Mouse (Mus musculus) neural tube, embryonic 10.5 days (tissue): ENCODE measurements around the gene Tmem53.

Experiments used
- DNase-seq: peaks from one replicate; pipeline ENCODE4 v3.0.0-alpha.2; 2017; ENCODE audit warnings: low spot score; ENCODE audit errors: extremely low spot score

The Tmem53 gene

DNA sequence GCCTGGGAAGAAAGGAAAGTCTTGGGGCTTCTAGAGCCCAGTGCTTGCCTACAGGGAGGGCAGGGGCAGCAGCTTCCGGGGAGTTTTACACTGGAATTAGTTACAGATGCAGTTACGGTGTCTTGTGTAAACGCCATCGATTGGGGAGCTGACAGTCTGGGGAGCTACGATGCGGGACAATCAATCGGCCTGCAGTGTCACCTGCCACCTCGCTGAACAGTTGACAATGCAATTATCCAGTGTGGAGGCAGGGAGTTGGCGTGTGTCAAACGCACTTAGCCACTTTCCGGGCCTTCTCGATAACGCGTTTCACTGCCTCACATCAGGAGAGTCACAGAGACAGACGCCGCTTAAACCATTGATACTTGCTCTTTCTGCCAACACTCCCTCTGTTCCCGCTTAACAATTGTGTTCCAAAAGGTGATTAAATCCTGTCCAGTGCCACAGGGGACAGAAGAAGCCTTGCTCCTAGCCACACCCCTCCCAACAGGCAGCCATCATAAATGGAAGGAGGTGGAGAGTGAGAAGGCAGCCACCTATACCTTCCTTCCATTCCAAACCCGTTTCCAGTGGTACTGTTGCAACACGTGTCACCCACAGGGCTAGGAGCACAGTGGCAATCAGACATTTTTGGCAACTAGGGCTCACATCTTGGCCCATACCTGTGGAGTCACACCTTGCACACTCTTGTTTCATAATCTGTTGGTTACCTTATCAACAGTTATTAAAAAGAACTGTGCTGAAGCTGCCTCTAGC, 29.5 kb downstream of the Tmem53 start:
- DNase-seq = no peak

DNA sequence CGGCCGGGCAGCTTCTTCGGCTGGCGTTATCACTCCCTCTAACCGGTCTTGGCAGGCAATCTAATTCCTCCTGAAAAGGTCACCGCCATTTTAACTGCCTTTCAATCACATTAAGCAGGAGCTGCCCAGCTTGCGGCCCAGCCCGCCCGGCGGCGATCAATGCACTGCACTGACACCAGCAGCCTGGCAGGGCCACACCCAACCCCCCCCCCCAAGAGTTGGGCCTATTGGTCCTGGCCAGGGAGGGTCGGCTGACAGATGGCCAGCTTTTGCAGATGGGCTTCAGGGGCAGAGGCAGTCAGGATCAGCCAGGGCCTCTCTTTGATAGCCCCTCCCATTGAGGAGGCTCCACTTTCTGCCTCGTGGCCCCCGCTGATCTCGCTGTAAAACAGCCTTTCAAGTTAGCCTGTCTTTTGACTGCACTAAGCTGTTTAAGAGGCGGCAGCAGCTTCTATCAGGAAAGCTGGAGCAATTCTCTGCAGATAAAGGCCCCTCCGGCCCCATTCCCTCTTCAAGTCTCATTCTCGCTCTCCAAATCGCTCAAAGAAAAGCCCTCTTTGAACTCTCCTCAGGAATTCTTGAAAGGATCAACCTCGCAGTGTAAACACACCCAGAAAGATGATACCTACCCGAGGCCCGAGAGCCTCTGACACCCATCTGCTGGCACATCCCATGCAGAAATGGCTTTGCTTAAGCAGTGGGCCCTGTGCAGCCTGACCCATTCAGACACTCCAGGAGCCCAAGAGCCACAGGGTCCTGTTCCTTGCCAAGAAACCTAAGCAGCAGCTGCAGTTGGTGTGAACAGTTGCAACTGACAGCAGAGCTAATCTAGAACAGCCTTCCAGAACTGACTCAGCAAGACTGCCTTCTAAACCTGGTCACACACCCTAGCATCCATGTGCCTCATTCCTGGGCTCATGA, 31.8 kb downstream of the Tmem53 start:
- DNase-seq = peak; percentile 69

DNA sequence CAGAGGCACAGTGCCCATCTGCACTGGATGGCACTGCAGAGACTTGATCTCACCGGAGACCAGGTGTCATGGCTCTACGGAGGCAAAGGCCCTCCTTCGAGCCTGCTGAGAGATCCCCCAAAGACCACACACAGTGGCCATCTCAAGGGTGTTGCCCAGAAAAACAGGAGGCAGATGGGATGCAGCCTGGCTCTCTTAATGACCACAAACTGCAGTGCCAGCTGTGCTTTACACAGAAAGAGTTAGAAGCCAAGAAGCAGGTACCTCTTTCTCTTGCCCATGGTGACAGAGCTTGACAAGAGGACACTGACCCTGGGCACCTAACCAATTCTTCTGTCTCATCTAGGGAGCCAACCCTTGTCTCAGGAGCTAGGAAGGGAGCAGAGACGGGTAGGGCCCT, 32.6 kb downstream of the Tmem53 start:
- DNase-seq = no peak

DNA sequence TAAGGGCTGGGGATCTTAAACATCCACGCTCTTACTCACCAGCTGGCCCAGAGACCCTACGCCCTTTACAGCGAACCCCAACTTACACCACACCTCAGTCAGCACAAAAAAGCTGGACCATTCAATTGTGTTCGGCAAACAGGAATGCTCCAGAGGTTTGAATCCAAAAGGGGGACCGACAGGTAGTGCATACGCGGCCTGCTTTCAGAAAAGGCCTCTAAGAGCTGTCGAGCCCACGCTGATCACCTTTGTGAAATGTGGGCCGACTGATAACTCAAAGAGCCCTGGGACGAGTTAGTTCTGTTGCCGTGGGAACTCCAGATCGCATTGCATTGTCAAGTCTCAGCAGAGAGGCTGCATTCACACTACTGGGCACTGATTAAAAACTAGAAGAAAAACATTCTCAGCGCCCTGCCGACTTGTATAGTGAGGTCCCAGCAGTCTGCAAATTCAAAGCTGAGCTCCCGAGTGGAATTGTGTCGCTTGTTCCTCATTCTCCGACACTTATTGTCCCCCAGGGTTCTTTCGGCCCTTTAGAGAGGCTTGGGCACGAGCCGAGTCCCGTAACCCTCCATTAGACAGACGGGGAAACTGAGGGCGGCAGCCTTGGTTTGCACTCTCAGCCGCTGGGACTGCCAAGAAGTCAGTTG, 36.7 kb downstream of the Tmem53 start:
- no peak for DNase-seq

DNA sequence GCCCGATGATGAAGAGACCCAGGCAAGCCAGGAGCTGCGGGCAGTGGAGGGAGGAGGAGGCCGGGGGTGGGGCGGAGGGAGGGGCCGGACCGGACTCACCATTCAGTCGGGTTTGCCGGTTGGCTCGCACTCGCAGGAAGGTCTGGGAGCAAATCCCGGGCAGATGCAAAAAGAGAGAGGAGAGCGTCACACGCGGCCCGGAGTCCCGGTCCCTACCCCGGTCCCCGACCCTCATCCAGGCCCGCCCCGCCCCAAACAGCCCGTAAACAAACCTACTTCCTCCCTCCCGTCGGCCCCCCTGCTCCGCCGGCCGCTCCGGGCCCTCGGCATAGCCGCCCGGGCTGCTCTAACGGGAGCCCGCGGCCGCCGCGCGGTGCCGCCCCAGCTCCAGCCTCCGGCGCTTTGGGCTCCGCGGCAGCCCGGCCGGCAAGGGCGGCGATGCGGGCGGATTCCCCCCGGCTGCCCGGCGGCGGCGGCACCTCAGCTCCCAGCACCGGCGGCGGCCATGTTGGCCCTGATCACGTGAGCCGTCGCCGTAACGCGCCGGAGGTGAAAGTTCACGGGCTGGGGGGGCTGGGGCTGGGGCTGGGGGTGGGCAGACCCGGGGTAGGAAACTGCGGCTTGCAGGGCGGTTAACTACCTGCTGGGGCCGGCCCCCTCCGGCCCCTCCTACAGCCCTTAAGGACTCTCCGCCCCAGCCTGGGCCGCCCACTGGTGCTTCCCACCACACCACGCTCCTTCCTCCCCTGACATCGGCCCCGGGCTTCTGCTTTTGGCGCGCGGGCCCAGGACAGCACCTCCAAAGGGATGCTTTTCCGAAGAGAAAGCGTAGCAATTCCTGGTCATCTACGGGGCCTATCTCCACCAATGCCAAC, 37.4 kb downstream of the Tmem53 start:
- peak; percentile 87 for DNase-seq

DNA sequence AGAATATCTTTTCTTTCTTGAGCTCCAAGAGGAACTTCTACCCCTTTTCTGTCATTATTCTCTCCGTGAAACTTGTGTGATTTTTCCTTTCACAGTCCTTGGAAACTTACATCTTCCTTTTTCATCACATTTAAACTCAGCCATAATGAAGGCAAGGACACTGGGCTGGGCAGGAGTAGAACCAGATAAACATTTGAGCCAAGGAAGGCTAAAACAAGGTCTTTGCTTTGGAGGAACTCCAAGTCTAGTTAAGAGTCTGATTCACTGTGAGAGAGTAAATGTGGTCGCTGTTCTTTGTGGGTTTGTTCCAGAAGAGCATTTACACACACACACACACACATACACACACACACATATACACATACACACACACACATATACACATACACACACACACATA, 39.9 kb downstream of the Tmem53 start:
- DNase-seq = no peak

DNA sequence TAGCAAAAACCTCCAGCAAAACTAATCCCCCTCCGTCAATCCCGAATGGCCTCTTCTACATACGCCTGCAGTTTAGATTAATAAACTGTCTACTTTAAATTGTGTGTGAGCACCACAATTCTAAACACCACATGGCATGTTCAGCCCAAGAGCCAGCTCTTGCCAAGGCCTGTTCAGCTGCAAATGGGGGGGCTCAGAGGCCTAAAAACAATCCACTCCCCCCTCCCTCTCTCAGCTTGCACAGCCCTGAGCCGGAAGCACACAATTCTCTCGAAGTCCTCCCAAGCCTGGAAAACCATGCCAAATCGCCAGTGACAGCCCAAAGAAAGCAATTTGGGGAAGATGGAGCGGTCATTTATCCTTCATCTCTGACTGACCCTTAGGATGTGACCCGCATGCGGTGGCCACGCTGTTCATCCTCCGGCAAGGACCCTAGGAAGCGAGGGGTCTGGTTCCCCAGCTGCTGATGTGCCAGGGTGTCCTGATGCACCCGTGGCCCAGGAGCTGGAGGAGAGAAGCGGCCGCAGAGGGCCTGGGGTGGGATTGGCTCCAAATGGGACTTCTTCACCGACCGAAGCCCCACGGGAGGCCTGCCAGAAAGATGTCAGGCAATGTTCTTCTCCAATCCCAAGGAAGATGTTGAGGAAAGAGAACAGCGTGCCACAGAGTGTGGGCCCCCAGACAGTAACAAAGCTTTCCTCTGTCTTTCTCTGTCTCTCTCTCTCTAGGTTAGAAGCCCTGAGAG, 45.3 kb downstream of the Tmem53 start:
- DNase-seq = no peak

DNA sequence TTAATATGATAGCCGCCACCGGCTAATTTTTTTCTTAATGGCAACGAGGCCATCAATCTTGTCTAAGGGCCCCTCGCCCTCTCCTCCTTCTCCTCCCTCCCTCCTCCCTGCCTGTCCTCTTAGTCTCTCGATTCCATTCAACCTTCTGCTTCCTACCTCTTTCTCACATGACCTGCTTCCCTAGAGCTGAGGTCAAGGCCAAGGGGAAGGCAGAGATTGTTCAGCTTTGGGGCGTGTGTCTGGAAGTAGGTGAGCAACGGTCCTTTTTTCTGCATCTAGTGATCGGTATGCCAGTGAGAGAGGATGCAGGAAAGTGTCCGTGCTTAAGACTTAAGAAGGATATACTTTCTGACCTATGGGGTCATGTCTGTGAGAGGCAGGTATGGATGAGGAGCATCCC, 46.1 kb downstream of the Tmem53 start:
- no peak for DNase-seq

DNA sequence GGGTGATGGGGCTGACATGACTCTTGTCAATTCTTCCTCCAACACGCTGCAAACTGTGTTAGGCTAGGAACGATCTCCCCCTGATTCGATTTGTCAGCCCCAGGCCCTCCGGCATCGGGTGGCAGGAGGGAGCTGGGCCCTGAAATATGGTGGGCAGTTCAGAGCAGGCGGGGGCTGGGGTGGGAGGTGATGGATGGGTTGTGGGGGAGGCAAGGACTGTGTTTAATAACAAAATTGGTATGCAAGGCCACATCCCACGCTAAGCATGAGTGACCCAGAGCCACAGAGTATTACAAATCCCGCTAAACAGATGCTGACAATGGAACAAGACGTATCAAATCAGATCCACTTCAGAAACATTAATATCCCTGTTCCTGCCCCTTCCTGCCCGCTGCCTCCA, 48.2 kb downstream of the Tmem53 start:
- no peak for DNase-seq

DNA sequence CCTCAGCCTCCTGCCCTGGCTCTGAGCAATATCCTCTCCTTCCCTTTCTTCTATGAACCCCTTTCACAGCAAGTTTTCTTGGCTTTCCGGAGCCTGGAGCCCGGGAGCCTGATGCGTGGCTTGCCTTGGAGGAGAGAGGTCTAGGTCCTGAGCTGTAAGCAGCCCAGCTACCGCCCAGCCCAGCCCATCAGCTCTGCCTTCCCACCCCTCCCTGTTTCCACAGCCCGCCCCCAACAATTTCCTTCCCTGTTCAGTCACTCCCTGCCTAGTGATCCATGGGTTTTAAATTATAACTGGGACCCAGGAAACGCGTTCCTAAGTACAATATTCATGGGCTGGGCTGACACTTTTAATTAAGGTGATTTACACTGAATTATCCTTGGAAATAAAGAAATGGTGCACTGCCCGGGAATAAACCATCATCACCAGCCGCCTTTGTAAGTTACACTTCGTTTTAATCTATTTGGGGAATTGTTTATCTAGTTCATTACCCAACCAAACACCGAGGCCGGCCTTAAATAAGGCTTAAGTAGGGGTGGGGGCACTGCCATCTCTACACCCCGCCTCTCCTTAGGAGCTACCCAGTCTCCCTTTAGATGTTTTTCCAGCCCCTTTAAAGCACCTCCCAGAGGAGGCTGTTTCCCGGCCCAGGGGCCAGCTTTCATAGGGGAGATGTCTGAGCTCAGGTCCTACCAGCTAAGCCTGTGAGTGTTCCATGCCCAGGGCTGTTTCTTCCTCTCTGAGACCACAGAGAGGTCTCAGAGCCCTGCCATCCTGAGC, 50.5 kb downstream of the Tmem53 start:
- DNase-seq = no peak

DNA sequence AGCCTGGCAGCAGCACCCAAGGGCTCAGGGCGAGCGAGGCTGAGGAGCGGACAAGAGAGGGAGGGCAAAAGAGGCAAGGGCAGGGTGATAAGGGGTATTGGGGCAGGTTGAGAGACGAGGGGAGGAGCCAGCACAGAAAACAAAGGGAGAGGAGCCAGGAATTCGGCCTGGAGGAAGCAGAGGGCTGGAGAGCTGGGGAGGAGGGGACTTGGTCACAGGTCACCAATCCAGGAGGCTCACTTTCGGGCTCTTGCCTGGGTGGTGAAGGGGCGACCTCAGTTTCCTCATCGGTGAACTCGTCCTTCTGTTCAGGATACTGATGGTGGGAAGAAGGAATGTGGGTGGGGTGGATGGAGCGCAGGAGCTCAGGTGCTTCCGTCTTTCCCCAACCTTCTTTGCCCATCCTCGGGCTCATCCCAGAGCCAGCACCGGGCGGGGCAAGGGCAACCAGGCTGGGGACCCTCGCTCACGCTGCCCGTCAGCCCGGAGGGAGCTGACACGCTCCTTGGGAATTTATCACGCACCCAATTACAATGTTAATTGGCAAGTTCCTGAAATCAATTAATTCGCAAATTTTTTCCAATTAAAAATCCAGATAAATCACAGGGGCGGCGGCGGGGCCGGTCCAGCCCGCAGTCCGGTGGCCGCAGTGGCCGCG, 52.0 kb downstream of the Tmem53 start:
- DNase-seq = no peak

DNA sequence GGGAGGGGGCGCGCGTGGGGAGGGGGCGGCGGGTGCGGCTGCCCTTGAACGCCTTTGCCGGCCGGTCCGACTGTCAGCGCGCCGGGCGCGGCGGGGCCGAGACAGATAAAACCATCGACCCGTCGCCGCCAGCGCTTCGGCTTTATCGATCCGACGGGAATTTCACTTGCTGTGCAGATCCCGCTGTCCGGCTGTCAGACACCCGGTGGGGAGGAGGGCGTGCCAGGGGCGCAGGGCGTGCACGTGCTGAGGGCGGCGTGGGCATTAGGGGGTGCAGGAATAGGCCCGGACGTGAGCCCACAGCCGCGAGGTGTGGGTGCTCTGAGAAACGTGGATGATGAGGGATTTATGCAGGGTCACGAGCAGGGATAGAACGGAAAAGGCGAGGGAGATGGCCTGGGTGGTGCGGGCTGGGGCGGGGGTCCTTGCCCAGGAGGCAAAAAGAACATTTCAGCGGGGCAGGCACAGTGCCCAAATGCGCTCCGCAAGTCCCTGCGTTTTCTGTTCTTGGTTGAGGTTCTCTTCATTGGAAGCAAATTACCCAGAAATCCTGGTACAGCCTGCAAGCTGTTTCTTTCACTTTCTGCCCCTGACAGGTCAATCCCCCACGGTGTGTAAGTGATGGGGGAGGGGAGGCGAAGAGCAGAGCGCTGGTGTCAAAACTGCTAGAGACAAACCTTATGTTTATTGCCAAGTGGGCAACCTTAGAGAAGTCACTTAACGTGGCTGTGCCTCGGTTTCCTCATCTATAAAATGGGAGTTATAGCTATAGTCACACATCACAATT, 52.7 kb downstream of the Tmem53 start:
- DNase-seq = peak; percentile 49

DNA sequence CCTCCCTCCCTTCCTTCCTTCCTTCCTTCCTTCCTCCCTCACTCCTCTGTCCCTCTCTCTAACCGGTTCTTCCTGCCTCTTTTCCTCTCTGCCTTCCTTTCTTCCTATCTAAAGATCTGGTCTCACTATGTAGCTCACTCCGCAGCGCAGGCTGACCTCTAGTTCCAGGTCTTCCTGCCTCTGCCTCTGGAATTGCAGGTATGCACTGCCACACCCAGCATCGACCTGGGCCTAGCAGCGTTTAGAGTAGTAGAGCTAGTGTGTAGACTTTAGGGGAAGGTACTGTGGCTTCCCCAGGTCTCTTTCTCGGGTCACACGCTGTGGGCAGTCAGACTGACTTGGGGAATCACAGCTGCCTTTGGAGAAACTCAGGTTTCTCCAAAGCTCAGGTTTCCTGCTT, 53.7 kb downstream of the Tmem53 start:
- DNase-seq = no peak

DNA sequence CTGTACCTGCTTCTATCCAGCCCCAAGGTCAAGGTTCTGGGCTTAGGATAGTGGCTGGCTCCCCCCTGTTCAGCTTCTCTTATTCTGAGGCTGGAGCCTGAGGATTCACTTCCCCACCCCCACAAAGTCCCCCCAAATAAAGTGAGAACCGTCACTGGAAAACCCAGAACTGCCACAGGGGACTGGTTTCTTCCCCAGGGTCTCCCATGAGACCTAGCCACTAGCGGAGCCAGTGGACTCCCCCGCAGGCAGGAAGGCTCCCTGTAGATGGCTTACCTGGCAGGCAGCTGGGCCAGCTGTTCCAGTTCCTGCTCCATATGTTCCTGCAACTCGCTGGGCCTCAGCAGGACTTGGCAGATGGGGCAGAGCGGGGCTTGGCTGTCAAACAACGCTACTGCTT, 55.5 kb downstream of the Tmem53 start:
- no peak for DNase-seq

DNA sequence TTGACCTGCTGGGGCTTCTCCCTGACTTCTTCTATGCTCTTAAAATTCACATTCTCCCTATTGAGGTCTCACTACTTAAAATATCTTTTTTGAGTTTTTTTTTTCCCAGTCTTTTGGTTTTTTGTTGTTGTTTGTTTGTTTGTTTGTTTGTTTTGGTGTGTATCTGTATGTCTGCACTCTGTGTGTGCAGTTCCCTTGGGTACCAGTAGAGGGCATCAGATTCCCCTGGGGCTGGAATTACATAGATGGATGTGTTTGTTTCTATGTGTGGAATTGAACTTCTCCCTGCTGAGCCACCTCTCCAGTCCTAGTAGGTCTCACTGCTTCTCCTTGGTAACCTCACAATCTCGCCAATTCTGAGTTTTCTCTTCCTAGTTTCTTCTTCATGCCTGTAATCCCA, 57.7 kb downstream of the Tmem53 start:
- DNase-seq = no peak

DNA sequence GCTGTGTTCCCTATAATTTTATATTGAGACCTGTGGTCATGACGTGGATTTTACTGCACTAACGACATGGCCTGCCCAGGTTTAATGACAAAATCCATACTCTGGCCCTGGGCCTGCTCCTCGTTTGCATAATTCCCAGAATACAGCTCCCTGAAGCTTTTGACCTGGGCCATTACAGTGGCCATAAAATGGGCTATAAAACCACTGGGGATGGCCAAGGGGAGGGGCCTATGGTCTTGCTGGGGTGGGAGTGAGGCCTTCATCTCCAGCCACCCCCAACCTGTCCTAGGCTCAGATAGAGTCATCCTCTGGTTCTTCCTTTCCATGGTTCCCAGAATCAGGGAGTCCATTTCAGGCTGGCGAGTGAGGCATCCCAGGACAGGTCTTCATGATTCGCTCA, 60.1 kb downstream of the Tmem53 start:
- no peak for DNase-seq

DNA sequence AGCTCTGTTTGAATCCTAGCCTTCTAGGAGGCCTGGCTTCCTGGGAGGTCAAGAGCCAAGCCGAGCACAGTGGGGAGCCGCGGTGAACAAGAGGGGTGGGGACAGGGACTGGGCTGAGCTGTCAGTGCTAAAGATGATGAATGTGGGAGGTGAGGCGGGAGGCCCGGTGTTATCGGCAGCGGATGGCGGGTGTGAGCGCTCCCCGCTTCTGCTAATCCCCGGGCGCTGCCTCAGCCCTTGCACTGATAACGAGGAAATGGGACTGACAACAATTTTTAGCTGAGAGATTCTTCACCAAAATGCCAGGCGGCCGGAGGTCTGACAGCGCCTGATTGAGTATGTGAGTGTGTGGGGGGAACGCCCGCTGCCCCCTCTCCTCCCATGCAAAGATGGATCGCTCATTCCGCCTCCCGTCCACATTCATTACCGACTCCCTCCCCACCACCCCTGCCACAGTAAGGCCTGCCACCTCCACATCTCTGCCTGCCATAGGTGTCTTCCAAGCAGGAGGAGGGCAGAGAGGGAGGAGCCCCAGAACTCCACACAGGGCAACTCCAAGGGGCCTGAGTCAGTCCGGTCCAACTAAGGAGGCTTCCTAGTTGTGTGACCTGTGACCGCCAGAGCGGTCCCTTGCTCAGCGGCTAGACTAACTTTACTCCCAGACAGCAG, 60.8 kb downstream of the Tmem53 start:
- DNase-seq = peak; percentile 61

DNA sequence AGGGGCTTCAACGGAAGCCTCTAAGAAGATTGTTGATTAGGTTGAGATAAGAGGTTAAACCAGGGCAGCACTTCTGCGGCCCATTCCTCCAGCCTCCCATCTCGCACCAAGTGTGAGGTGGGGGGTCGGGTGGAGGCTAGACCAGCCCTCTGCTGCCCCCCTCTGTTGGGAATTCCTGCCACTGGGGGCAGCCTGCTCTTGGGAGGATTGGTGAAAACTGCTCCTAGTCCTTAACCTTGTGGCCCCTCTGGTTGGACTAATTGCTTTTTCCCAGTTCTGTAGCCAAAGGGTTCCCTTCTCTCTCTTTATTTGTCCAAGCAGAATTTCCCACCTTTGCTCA, 61.3 kb downstream of the Tmem53 start:
- DNase-seq = no peak
